Mouse (Mus musculus) fibroblast of lung, adult 2 months (primary cell): ENCODE results near the gene Cfap100.
A peak's percentile ranks its signal among the peaks of the same experiment; 100 is the strongest.

Experiments
- DNase-seq: peaks from one replicate; pipeline ENCODE4 v3.0.0-alpha.2; 2011; ENCODE audit warnings: low read depth

Cfap100 gene

DNA sequence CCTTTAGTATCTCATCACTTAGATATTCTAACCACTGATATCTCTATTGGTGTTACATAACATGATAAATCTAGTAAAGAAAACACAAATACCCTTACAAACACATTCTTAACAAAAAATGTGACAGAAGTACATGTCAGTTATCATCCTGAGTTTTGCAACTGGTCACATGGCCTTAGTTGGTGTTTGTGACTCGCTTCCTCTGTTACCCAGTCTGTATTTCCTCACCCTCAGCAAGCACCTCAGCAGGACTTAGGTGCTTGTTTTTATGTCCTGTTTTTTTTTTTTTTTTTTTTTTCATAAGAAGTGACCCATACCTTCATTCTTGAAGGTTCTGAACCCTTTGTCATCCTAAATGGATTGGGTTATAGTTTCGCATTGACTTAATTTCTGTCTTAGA is 50.9 kb downstream of the Cfap100 start:
- DNase-seq: no peak

- no peak for DNase-seq
These were observed 54.0 kb downstream of the Cfap100 start for GRCm38 (mm10) chr6:90374647-90375046.

- no peak for DNase-seq
These were observed 58.7 kb downstream of the Cfap100 start for GRCm38 (mm10) chr6:90369725-90370553.

- peak; percentile 94 for DNase-seq
These were observed 59.4 kb downstream of the Cfap100 start, which contains the start of gene Zxdc for GRCm38 (mm10) chr6:90368976-90369724. TSS of gene Zxdc (plus strand) at chr6:90369492.

DNA sequence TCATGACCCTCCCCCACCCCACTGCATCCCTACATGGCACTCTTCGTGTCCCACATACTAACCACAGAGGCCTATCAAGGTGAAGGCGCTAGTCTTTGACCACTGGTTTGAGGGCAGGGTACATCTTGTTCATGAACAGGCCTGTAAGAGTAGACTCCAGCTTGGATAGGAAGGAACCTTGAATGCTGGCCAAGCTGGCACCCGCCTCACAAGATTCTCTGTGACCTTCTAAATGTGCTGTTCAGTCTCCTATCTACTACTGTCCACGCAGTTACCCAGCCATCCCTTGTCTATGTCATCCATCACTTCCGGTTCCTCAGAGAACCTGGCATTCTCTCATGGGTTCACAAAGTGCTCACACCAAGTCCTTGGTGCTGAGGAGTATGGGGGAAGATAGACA is 65.3 kb downstream of the Cfap100 start:
- DNase-seq: no peak

- DNase-seq: no peak
These were observed 67.5 kb downstream of the Cfap100 start for GRCm38 (mm10) chr6:90360922-90361614.

GRCm38 (mm10) chr6:90360024-90360781 is 68.4 kb downstream of the Cfap100 start:
- DNase-seq: peak; percentile 90

DNA sequence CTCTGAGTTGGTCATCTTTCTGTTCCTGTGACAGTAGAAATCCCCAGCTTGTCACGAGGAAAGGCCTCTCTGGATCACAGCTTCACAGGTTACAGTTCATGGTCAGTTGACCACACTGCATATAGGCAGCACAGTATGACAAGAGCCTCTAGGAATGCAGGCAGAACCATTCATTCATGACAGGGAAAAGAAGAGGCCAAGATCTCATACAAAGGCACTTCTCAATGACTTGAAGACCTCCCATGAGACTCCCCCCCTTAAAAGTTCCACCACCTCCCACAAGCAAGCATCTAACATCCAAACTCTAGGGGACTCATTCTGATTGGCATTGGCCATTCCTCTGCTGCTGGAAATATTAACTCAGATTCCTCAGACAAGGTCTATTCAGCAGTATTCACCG is 69.2 kb downstream of the Cfap100 start:
- no peak for DNase-seq

GRCm38 (mm10) chr6:90358142-90358541 is 70.5 kb downstream of the Cfap100 start:
- DNase-seq: no peak
